11 mouse cellular contexts compared by ENCODE assay signal in genomic region chr16:16930810-16931296, GRCm38 (mm10). TPM values are rescaled to one million over a fixed set of nuclear protein-coding genes. Genes with fewer than 3 reads are reported as not detected.
A peak's percentile ranks its signal among the peaks of the same experiment; 100 is the strongest.
DNase-seq lines count a peak whose midpoint lies in the region; ATAC-seq and TF ChIP-seq lines count a peak whose summit lies in the region.
"Had no signal": no experiment of that assay in that cellular context is flagged by ENCODE, and none has a peak within 500 bp of the region (broad histone marks: within the 10 kb centered on the region; RNA-seq: fewer than 3 reads in every experiment).

No protein-coding gene starts in this region.

- H3K4me1 ChIP-seq in kidney, embryonic 15.5 days: 0 out of 2 replicates have a peak, but pooled peaks cover 7% of the 10 kb centered on the region
- H3K4me1 ChIP-seq in forebrain, embryonic 16.5 days (replicated peaks; ENCODE audit: control insufficient read depth, insufficient read depth, low read length): peaks cover 11% of the 10 kb centered on the region
- peaks cover 39% of the 10 kb centered on the region for H3K4me1 ChIP-seq in olfactory bulb, adult 2 months (ENCODE audit: control insufficient read depth, insufficient read depth, low read length)
- H3K4me1 ChIP-seq: embryonic facial prominence, embryonic 12.5 days had no signal

- H3K27ac ChIP-seq in kidney, embryonic 15.5 days: no peak overlapping the region
- peak overlapping the region; percentile 47 for H3K27ac ChIP-seq in forebrain, embryonic 16.5 days (ENCODE audit: low read length)
- peak overlapping the region; percentile 94 for H3K27ac ChIP-seq in olfactory bulb, adult 2 months (ENCODE audit: insufficient read depth, low read depth, low read length)
- H3K27ac ChIP-seq: embryonic facial prominence, embryonic 12.5 days had no signal

- H3K27me3 ChIP-seq in kidney, embryonic 15.5 days: no peaks in the 10 kb centered on the region
- H3K27me3 ChIP-seq in forebrain, embryonic 16.5 days (replicated peaks; ENCODE audit: control insufficient read depth, insufficient read depth, low read length): no peaks in the 10 kb centered on the region
- H3K27me3 ChIP-seq: embryonic facial prominence, embryonic 12.5 days had no signal

- no peak for TF ChIP-seq POLR2A in olfactory bulb, adult 2 months (IDR thresholded peaks at IDR 0.05; ENCODE audit: insufficient read depth, low read depth, low read length)

- no peak for TF ChIP-seq CTCF in olfactory bulb, adult 2 months (IDR thresholded peaks at IDR 0.05; ENCODE audit: insufficient read depth, low read depth, low read length)

- no peaks in the 10 kb centered on the region for H3K36me3 ChIP-seq in kidney, embryonic 15.5 days
- H3K36me3 ChIP-seq in forebrain, embryonic 16.5 days (ENCODE audit: control insufficient read depth, insufficient read depth): no peaks in the 10 kb centered on the region
- H3K36me3 ChIP-seq: embryonic facial prominence, embryonic 12.5 days had no signal

- no peak overlapping the region for H3K9ac ChIP-seq in kidney, embryonic 15.5 days
- no peak overlapping the region for H3K9ac ChIP-seq in forebrain, embryonic 16.5 days (replicated peaks; ENCODE audit: low read depth, low read length)
- H3K9ac ChIP-seq: embryonic facial prominence, embryonic 12.5 days had no signal

- H3K4me3 ChIP-seq in kidney, embryonic 15.5 days (replicated peaks): no peak overlapping the region
- no peak overlapping the region for H3K4me3 ChIP-seq in forebrain, embryonic 16.5 days (replicated peaks; ENCODE audit: low read length)
- no peak overlapping the region for H3K4me3 ChIP-seq in olfactory bulb, adult 2 months (ENCODE audit: insufficient read depth, low read depth, low read length)
- H3K4me3 ChIP-seq: embryonic facial prominence, embryonic 12.5 days had no signal

- DNase-seq in kidney, postnatal 14 days: no peak
- peak; percentile 72 to 73 for DNase-seq in layer of hippocampus, postnatal 10 days (ENCODE audit: low spot score in 2 of 2)
- DNase-seq in gastrocnemius, postnatal 14 days: no peak
- no peak for DNase-seq in adrenal gland, adult 8-10 months
- DNase-seq: heart, postnatal 14 days; lung, postnatal 10 days had no signal

- intact Hi-C loops in gastrocnemius, postnatal 14 days (cut with DNase I; ENCODE audit: low total_unique reads): no loop called here

- WGBS in kidney, embryonic 15.5 days: 56% methylated on average over 5 of the region's 5 CpGs
- WGBS in forebrain, embryonic 16.5 days: 50% methylated on average over 5 of the region's 5 CpGs
- 11% methylated on average over 5 of the region's 5 CpGs for WGBS in olfactory bulb, adult 2 months

- H3K4me2 ChIP-seq in kidney, embryonic 15.5 days: no peak overlapping the region
- no peak overlapping the region for H3K4me2 ChIP-seq in forebrain, embryonic 16.5 days (ENCODE audit: low read length)
- H3K4me2 ChIP-seq: embryonic facial prominence, embryonic 12.5 days had no signal

- peak; percentile 82 for ATAC-seq in kidney, embryonic 15.5 days (replicated peaks; ENCODE audit: low FRiP score)
- peak; percentile 75 for ATAC-seq in forebrain, embryonic 16.5 days
- ATAC-seq in megakaryocyte progenitor cell, adult 5-6 weeks (replicated peaks; ENCODE audit: poor library complexity): no peak

- peaks cover 4% of the 10 kb centered on the region for H3K9me3 ChIP-seq in kidney, embryonic 15.5 days (replicated peaks)
- H3K9me3 ChIP-seq in forebrain, embryonic 16.5 days (ENCODE audit: control insufficient read depth, low read length): no peaks in the 10 kb centered on the region
- H3K9me3 ChIP-seq: embryonic facial prominence, embryonic 12.5 days had no signal

RNA-seq across cellular contexts. Expression of gene Ppm1f, which starts 34.6 kb away (rescaled TPM):
- 31.0 and 31.7 TPM in 2 replicates for polyA plus RNA-seq in kidney, embryonic 15.5 days (2015; fragmentation: Nextera tagmentation; extraction: Ambion mirVana)
- polyA plus RNA-seq in forebrain, embryonic 16.5 days (2015; fragmentation: Nextera tagmentation; extraction: Ambion mirVana): 28.3 and 29.3 TPM in 2 replicates
- 10 to 100 TPM; 24.5 to 24.7 TPM for total RNA-seq in layer of hippocampus, postnatal 10 days (2021)
- polyA plus RNA-seq in olfactory bulb, adult 2 months (2012; ENCODE audit: insufficient read depth, insufficient read length, low replicate concordance, missing spikeins): not detected in 2 replicates
- 17.3 and 17.4 TPM in 2 replicates for total RNA-seq in megakaryocyte progenitor cell, adult 5-6 weeks (2015)
- total RNA-seq in megakaryocyte progenitor cell, adult 5-6 weeks (2017): 43.6 and 45.2 TPM in 2 replicates
- total RNA-seq in gastrocnemius, postnatal 14 days (2021): 10 to 100 TPM; 14.4 to 14.8 TPM
- total RNA-seq in adrenal gland, adult 8-10 months (2022): 10 to 100 TPM; 42.1 to 54.6 (median 43.1) TPM

RNA-seq across cellular contexts. Expression of gene Mapk1, which starts 52.3 kb away (rescaled TPM):
- polyA plus RNA-seq in kidney, embryonic 15.5 days (2015; fragmentation: Nextera tagmentation; extraction: Ambion mirVana): 164 and 172 TPM in 2 replicates
- polyA plus RNA-seq in forebrain, embryonic 16.5 days (2015; fragmentation: Nextera tagmentation; extraction: Ambion mirVana): 196 and 210 TPM in 2 replicates
- 100 to 1,000 TPM; 341 to 366 TPM for total RNA-seq in layer of hippocampus, postnatal 10 days (2021)
- polyA plus RNA-seq in olfactory bulb, adult 2 months (2012; ENCODE audit: insufficient read depth, insufficient read length, low replicate concordance, missing spikeins): 179 and 489 TPM in 2 replicates
- 144 TPM in 2 replicates for total RNA-seq in megakaryocyte progenitor cell, adult 5-6 weeks (2015)
- total RNA-seq in megakaryocyte progenitor cell, adult 5-6 weeks (2017): 136 and 152 TPM in 2 replicates
- total RNA-seq in gastrocnemius, postnatal 14 days (2021): 10 to 100 TPM; 88.8 to 94.5 TPM
- 100 to 1,000 TPM; 178 to 210 (median 193) TPM for total RNA-seq in adrenal gland, adult 8-10 months (2022)

Comparison
In these comparisons a context has a peak if more than half of its experiments do, and no peak if none do; other contexts are left out.
1. DNase-seq: peak in layer of hippocampus, postnatal 10 days (2 of 2); none in kidney, postnatal 14 days (single experiment), gastrocnemius, postnatal 14 days (single experiment) and adrenal gland, adult 8-10 months (single experiment).